Mouse (Mus musculus) effector memory CD4-positive, alpha-beta T cell, adult 5 months (primary cell): ENCODE results near the gene Cyp1b1. TPM values are rescaled to one million over a fixed set of nuclear protein-coding genes. Genes with fewer than 3 reads are reported as not detected.

Experiments used
- polyA plus RNA-seq: library from polyadenylated mRNA; unstranded; fragments of 100-300 nt; shearing (Covaris generic); gene quantifications from one replicate; pipeline ENCODE4 v1.2.1, GENCODE M21; 2017

Gene Cyp1b1
- 0.19 TPM for polyA plus RNA-seq

GRCm38 (mm10) chr17:79714931-79715637 lies at the start of gene Cyp1b1:
TSS of gene Cyp1b1 (minus strand) at chr17:79715061.

Other genes starting within 250 kb of the Cyp1b1 start
- 3.3 TPM for gene Rmdn2, start 103.2 kb downstream of the Cyp1b1 start, polyA plus RNA-seq
- 59.8 TPM for gene Atl2, start 181.1 kb upstream of the Cyp1b1 start, polyA plus RNA-seq